Mouse (Mus musculus): Measurements from ENCODE around the gene Ier2.
"Not testable (repeated sequence)": the region's sequence is repeated elsewhere in the genome, so short reads cannot be mapped to it uniquely, and the experiment has no call there.

The Ier2 gene

DNA sequence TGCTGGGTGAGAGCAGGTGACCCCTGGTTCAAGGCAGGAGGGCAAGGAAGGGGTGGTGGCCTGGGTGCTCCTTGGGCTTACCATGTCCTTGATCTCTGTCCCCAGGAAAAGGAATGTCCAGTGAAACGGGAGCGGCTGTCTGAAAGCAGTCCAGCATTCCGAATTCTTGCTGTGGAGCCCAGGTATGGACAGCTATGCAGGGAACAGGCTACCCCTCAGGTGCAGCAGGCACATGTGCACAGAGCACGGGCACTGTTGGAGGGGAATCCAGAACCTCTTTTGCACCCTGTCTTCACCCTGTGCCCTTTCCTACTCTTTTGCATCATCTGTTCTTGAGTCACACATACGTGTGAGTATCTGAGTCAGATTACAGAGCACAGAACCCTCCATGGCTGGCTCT lies 35.6 kb upstream of the Ier2 start:
- no peak for DNase-seq (ENCODE audit: inconsistent ontology term)

DNA sequence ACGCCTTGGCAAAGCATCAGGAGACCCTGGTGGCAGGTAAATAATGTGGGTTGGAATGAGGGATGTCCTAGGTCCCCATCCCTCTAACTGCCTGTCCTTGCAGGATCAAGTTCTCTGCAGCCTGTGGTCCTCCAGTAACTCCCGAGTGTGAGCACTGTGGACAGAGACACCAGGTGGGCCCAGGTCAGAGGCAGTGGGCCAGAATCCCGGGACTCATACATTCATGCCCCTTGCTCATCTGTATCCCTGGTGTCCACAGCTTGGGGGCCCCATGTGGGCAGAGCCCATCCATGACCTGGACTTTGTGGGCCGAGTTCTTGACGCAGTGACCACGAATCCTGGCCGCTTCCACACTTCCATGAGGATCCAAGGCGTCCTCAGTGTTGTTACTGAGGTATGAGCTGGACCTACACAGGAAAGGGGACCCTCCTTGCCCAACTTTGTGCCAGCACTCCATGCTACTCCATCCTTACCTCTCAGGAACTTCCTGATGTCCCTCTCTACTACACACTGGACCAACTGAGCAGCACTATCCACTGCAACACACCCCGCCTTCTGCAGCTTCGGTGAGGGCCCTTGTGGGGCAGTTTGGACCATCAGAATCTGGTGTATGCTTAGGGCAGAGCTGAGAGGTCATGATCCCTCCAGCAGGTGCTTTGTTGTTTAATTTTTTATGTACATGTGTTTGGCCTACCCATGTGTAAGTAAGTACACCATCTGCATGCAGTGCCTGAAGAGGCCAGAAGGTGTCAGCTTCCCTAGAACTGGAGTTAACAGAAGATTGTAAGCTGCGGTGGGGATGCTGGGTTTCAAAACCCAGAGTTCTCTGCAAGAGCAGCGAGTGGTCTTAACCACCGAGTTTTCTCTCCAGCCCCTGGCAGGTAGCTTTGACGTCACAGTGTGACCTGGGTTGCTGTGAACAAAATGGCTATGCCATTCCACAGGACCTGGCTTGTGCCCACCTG lies 34.8 kb upstream of the Ier2 start:
- DNase-seq (ENCODE audit: inconsistent ontology term) = no peak

DNA sequence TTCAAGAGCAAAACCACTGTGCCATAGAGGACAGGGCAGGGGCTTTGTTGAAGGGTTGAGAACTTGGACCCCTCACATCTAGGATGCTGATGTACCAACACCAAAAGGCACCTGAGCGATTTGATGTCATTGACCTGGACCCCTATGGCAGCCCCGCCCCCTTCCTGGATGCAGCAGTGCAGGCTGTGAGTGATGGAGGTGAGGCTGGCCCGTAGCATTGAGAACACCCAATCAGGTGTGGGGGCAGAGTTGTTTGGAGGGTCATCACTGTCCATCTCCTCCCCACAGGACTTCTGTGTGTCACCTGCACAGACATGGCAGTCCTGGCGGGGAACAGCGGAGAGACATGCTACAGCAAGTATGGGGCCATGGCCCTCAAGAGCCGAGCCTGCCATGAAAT lies 32.5 kb upstream of the Ier2 start:
- no peak for DNase-seq (ENCODE audit: inconsistent ontology term)

DNA sequence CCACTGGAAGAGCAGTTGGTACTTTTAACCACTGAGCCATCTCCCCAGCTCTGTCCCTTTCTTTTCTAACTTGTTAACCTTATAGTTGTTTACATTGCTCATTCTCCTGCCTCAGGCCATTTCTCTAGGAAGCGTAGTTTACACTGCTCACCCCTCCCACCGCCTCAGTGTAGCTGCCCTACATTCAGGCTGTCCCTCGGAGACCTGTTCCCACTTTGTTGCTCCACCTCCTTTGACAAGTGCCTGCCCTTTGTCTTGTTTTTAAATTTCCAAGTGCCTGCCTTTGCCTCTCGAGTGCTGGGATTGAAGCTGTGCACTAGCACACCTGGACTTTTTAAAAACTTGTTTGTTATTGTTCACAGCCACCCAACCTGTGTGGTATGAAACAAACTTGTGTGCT lies 30.7 kb upstream of the Ier2 start:
- no peak for DNase-seq (ENCODE audit: inconsistent ontology term)

DNA sequence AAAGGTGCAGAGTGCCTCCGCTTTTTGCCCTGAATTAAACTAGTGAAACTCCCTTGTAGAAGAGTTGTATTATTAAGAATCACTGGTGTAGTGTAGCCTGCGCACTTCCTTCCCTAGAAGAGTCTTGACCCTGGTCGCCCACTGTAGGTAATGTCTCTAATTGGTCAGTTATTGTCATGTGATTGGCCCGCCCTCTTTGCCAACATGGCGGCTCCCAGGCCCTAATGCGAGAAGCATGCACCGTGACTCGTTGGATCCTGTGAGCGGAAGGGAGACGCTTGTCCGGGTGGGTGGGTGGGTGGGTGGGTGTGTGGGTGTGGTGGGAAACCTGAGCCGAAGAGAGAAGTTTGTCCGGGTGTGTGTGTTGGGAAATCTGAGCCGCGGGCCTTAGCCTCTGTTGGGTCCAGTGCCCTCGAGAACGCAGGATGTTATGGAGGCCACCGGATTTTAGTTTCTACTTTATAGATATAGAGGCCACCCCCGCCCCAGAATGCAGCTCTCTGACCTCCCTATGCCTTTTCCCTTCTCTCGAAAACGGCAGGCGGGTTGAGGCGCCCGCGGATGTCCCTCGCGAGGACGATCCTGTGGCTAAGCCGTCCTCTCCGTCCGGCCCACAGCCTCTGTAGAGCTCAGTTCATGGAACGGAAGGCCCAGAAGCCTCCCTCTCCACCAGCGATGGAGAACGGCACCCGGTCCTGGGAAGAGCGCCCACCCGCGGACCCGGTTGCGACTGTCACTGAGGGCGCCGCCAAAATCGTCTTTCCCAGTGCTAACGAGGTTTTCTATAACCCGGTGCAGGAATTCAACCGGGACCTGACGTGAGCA lies 26.7 kb upstream of the Ier2 start:
- DNase-seq (ENCODE audit: inconsistent ontology term) = peak; percentile 78

DNA sequence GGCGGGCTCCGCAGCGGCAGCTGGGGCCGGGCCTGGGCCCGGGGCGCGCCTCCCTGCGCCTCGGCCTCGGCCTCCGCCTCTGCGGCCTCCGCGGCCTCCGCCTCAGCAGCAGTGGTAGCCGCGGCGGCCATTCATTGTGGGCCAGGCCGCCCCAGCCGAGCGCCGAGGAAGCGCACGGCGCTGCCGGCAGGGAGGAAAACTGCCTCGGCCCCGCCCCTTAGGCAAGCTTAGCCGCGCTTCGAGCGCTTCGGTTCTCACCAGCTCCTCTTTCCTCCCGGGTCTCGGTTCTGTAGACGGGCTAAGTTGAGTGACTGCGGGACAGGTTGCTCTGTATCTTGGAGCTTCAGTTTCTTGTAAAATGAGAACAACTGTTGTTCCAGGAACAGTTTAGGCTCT lies 25.1 kb upstream of the Ier2 start, which contains the start of gene Nacc1:
Gene Nacc1, minus strand, starts transcription at position 158 of the 396 bp plus-strand sequence.
- DNase-seq (ENCODE audit: inconsistent ontology term) = peak; percentile 88

DNA sequence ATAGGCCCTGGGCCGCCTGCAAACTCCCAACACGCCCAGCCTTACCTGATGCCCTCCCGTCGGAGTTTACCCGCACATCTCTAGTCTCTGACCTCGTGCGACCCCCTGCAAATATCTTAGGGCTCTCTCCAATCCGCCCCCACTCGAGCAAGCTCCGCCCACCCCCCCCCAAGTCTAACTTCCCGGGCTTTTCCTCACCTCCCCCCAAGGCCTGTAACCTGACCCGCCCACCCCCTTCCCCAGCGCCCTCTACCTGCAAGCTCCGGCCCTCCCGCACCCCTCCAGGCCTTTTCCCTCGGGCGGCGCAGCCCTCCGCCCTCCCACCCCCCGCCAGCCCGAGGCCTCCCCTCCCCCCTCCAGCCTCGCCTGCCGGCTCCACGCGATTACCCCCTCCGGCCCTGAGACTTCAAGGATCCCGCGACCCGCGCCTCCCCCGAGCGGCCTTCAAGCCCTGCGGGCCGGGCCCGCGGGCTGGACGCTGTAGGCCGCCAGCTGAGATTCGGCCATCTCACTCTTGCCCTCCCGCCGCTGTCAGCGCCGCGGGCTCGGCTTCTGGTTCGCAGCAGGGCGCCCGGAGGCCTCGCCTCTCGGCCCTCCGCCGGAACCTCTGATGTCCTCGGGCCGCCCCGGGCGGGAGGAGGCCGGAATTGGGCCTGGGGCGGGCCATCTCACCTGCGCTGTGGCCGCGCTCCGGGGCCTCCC lies 24.5 kb upstream of the Ier2 start:
- peak; percentile 76 for DNase-seq (ENCODE audit: inconsistent ontology term)

DNA sequence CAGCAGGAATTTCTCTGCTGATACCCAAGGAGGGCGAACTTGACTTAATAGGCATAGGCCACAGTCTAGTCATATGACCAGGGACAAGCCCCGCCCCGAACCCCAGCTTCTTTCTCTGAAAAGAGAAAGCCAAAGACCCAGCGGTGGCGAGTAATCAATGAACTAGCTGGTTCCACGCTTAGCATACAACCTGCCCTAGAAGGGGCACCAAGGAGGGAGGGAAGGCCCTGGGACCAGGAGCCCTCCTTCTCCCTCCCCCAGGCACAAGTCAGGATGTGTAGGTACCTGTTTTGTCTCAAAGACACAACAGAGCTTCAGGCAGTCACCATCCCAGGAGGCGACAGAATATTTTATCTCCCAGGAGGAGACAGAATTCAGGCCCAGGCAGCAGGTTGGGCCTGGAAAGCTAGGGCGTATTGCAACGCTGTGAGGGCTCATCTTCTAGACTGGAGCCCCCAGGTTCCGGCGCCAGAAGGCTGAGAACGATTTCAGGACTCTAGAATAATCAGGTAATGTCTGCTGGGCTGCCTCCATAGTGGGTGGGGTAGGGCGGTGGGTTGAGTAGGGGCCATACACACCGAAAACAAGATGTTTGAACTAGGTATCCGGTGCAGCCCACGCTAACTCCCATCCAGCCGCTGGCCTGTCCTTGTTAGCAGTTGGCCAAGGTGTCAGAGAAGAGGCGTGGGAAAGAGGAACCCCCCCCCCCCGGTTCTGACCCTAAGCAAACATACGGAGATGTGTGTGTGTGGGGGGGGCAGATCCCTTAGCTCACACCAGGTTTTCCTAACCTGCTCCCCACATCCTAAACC lies 23.7 kb upstream of the Ier2 start, which contains the start of gene Trmt1:
Gene Trmt1, plus strand, starts transcription at position 117 of the 812 bp plus-strand sequence.
- DNase-seq (ENCODE audit: inconsistent ontology term) = peak; percentile 64

DNA sequence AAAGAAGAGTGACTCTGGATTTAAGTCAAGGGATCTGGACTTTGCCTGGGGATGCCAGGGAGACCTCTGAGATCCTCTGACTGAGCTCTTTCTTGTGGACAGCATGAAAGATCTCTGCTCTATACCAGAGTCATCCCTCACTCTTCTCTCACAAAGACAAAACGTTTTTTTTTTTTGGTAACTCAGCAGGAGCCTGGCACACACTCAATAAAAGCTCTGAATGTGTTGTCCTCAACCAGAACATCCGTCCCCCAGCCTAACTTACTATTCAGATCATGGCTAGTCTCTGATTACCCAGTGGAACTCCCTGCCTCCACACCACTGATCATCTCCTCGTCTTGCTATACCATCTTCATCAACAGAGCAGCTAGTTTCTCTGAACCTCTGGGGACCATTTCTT lies 21.9 kb upstream of the Ier2 start:
- DNase-seq (ENCODE audit: inconsistent ontology term) = peak; percentile 70

DNA sequence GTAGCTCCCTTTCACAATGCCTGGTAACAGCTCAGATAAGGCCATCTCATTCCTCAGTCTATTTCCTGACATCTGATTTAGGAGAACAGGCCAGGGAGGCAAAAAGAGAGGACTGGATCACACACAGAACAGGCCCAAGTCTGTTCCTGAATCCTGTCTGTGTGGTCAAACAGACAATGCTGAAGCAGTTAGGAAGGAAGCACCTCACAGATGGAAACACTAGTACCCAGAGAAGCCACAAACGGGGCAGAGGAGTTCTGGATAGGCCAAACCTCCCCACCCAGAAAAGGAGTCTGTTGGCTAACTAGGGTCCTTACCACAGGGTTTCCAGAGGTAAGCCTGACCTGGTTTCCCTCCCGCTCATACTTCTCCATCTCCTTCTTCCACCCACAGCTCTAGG lies 19.6 kb upstream of the Ier2 start:
- DNase-seq (ENCODE audit: inconsistent ontology term) = no peak

DNA sequence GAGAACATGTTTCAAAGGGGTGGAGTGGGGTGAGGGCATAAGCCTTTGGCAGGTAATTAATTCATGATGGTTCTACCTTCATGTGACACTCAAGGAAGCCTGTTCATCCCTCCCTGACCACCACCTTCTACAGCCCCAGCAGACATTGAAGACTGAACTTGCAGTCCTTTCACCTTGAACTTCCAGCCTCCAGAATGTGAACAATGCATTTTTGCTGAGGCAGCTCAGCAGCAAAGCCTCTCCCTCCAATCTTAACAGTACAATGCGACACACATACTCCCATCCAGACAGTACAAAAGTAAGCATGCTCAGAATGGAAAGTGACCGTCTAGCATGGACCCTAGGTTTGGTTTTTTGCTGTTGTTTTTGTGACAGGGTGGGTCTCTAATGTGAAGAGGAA lies 18.8 kb upstream of the Ier2 start:
- DNase-seq (ENCODE audit: inconsistent ontology term) = no peak

DNA sequence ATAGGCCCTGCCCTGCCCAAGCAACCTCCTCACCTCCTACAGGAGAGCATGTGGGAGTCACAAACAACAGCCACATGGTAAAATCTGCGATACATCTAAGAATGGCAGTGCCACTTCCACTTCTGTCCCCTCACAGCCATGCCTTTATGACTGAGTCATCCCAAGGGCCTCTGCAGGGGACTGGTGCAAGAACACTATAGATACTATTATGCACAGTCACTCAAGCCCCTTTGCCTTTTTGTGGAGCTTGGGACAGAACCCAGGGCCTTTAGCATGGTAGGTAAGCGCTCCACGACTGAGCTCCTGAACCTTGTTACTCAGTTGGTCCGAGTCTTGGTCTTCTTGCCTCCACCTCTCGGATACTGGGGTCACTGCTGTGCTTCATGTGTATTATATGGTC lies 14.7 kb upstream of the Ier2 start:
- no peak for DNase-seq (ENCODE audit: inconsistent ontology term)

DNA sequence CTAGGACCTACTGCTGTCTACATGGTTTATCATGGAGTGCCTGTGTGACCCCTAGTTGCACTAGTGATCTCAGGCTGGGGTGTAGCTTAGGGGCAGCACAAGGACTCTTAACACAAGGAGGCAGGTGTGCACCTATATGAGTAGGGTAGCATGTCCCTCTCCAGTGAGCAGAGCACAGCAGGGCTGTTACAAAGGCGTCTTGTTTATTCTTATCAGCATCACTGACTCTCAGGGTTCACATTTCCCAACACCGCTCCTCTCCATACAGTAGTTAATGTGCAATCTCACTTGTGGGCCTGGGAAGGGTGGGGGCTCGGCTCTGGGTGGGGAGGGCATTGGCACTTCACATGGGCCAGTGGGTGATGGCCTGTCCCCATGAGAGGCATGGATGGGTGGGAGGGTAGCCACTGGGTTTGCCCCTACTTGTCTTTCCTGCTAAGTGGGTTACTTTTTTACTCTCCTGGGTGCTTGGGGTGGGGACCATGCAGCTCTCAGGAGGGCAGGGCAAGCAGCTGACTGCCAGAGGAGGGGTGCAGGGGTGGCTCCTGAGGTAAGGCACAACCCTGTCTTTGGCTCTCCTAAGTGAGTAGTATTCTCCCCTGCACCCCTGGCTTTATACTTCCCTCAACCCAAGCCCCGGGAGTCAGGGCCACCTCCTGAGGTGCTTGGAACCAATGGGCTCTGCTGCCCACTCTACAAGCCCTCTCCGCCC lies 7.8 kb upstream of the Ier2 start:
- not testable (repeated sequence) for DNase-seq (ENCODE audit: inconsistent ontology term)

DNA sequence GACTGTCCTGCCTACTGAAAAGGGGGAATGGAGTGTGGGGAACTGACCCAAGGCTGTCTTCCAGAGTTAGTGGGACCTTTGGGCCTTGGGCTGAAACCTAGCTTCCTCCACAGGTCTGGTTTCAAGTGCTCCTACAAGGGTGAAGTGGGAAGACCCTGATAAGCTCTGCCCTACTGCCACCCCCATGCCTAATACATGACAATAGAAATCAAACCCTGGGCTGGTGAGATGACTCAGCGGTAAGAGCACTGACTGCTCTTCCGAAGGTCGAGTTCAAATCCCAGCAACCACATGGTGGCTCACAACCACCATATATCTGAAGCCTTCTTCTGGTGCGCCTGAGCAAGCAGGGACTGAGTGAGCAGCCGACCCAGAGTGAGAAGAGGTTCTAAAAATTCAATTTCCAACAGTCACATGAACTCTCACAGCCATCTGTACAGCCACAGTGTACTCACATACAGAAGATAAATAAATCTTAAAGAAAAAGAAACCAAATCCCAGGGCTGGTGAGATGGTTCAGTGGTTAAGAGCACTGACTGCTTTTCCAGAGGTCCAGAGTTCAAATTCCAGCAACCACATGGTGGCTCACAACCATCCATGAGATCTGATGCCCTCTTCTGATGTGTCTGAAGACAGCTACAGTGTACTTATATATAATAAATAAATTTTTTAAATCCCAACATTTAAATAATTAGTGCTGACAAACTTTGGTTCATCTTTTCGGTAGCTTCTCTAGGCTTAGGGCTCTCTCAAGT lies 6.3 kb upstream of the Ier2 start:
- DNase-seq (ENCODE audit: inconsistent ontology term) = no peak

DNA sequence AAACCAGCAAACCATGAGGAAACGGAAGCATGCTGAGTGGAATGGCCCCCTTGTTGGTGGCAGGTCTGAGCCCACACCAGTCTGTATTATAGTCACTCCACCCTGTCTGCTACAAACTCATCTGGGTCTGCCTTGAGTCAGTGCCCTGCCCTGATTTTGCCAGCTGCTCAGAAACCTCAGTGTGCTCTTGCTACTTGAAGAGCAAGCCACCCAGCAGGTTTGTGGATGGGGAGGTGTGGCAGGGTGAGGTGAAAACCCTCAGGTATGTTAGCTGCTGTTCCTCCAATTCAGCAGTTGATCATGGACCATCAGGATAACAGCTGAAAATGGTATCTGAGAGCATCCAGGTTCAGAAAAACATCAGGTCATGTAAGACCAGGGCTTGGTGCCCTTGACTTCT lies 5.4 kb upstream of the Ier2 start:
- no peak for DNase-seq (ENCODE audit: inconsistent ontology term)

DNA sequence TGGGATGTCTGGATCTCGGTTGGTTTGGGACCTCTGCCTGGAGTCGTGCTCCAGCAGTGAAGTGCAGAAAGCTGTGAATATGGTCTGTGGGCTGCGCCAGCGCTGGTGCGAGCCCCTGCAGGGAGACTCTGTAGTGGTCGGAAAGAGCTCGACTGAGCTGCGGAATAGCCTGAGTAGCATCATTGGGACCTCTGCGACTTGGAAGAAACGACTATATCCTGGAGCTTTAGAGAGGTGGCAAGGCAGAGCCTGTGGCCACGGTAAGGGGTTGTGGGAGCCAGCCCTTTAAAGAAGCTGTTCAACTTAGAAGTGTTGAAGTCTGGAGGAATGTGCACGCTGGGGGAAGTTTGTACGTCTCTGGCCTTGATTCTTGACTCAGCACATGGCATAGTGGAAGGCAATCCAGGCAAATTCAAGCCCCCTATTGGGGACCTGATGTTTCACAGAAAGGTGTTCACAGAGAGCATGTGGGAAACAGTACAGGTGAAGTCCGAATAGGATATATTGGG lies 2.8 kb upstream of the Ier2 start:
- DNase-seq (ENCODE audit: inconsistent ontology term) = no peak

DNA sequence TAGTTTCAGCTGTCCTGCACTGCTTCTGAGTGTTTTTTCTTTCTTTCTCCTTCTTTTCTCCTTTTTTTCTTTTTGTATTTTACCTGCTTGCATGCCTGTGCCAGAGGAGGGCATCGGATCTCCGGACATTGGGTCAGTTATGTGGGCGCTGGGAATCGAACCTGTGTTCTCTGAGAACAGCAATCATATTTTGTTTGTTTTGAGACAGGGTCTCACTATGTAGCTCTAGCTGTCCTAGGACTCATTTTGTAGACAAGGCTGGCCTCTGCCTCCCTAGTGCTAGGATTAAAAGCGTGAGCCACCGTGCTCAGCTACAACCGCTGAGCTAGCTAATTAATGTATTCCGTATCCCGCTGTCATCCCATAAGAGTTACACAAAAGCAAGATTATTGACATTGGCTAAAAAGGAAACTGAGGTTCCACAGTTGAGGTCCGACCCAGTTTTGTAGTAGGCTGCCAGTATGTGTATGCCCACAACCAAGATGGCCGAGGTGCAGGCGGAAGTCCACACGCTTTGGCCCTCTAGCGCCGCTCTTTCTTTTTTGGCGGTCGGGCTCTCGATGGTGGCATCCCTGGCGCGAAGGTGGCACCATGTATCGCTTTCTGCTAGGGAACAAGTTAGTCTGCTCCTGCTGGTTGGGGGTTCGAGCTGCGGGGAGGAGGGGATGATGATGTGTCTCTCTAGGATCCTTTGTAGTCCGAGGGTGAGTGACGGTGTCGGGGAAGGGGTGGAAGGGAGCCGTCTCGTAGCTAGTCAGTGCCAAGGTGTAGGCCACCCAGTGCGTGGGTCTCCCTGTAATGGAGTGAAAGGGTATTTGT lies 2.1 kb upstream of the Ier2 start:
- peak; percentile 84 for DNase-seq (ENCODE audit: inconsistent ontology term)

DNA sequence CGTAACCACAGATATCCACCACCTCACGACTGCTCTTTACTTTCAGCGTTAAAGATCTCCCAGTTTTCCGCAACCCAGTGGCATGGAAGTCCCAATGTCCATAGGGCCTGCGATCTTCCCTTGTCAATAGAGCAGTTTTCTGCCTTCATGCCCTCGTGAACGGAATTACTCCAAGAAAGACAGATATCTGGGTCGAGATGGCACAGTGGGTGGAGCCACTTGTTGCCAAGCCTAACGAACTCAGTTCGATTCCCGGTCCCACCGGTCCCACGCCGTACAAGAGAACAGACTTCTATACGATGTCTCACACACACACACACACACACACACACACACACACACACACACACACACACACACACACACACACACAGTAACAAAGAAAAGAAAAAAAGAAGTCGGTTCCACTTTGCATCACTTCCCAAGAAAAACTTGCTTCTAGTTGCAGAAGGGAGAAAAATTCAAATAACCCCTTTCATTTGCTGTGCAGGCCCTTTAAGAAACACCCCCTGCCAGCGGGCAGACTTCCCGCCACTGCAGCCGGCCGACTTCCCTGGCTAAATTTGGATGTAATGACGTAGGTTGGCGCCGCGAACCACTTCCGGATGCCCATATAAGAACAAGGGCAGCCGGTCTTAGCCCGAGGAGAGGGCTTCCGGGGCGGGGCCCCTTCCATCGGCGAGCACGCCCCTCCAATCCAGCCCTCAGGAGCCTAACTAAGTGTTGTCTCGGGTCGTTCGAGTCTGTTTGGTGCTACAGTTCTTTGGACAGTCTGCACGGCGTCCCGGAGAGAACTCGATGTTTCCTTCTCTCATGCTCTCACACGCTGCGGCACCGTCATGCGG lies 1.1 kb upstream of the Ier2 start:
- DNase-seq (ENCODE audit: inconsistent ontology term) = peak; percentile 99

Measured in Muller cell, postnatal 12 days (primary cell).